Mouse (Mus musculus) effector memory CD4-positive, alpha-beta T cell, adult 5 months (primary cell): ENCODE results near the gene Cabp4. TPM values are rescaled to one million over a fixed set of nuclear protein-coding genes. Genes with fewer than 3 reads are reported as not detected.

ENCODE experiments used
- polyA plus RNA-seq: library from polyadenylated mRNA; unstranded; fragments of 100-300 nt; shearing (Covaris generic); gene quantifications from one replicate; pipeline ENCODE4 v1.2.1, GENCODE M21; 2017

The Cabp4 gene
- polyA plus RNA-seq, result not detected

GRCm38 (mm10) chr19:4143759-4144268, at the start of gene Cabp4:
TSS of gene Cabp4 (minus strand) at chr19:4144033.

GRCm38 (mm10) chr19:4191528-4192250, 47.9 kb upstream of the Cabp4 start, which contains the start of gene Ppp1ca:
TSS of gene Ppp1ca (plus strand) at chr19:4192065.

GRCm38 (mm10) chr19:4190831-4191334, 47.0 kb upstream of the Cabp4 start, which contains the start of gene Tbc1d10c:
TSS of gene Tbc1d10c (minus strand) at chr19:4191284.

GRCm38 (mm10) chr19:4175368-4175947, 31.6 kb upstream of the Cabp4 start, which contains the start of gene Carns1:
TSS of gene Carns1 (minus strand) at chr19:4175479.

GRCm38 (mm10) chr19:4162646-4163542, 19.1 kb upstream of the Cabp4 start, which contains the start of gene Rps6kb2:
TSS of gene Rps6kb2 (minus strand) at chr19:4163354.

GRCm38 (mm10) chr19:4153232-4153654, 9.4 kb upstream of the Cabp4 start, which contains the start of gene Ptprcap:
TSS of gene Ptprcap (plus strand) at chr19:4153604.

GRCm38 (mm10) chr19:4148491-4148806, 4.6 kb upstream of the Cabp4 start, which contains the start of gene Coro1b:
TSS of gene Coro1b (plus strand) at chr19:4148619.

GRCm38 (mm10) chr19:4139446-4139845, 4.4 kb downstream of the Cabp4 start, which contains the start of gene Gpr152:
TSS of gene Gpr152 (plus strand) at chr19:4139787.

GRCm38 (mm10) chr19:4125741-4126696, 17.8 kb downstream of the Cabp4 start, which contains the start of gene Aip:
TSS of gene Aip (minus strand) at chr19:4125858.

GRCm38 (mm10) chr19:4099837-4100717, 43.8 kb downstream of the Cabp4 start, which contains the start of gene Pitpnm1:
TSS of gene Pitpnm1 (plus strand) at chr19:4099998.

GRCm38 (mm10) chr19:4096642-4097440, 47.0 kb downstream of the Cabp4 start, which contains the start of gene Cdk2ap2:
TSS of gene Cdk2ap2 (plus strand) at chr19:4097182.

Other genes starting within 250 kb of the Cabp4 start
- gene Tcirg1, start 236.9 kb downstream of the Cabp4 start, polyA plus RNA-seq, result 67.3 TPM
- gene Ndufs8, start 231.3 kb downstream of the Cabp4 start, polyA plus RNA-seq, result 102 TPM
- not detected for gene Aldh3b1, start 214.2 kb downstream of the Cabp4 start, polyA plus RNA-seq
- gene Unc93b1, start 208.8 kb downstream of the Cabp4 start, polyA plus RNA-seq, result 29.4 TPM
- not detected for gene Aldh3b3, start 185.4 kb downstream of the Cabp4 start, polyA plus RNA-seq
- gene Aldh3b2, start 171.7 kb downstream of the Cabp4 start, polyA plus RNA-seq, result not detected
- gene Acy3, start 157.5 kb downstream of the Cabp4 start, polyA plus RNA-seq, result not detected
- gene Tbx10, start 151.3 kb downstream of the Cabp4 start, polyA plus RNA-seq, result not detected
- 10.5 TPM for gene Nudt8, start 143.5 kb downstream of the Cabp4 start, polyA plus RNA-seq
- gene Gm49405, start 143.4 kb downstream of the Cabp4 start, polyA plus RNA-seq, result 1.0 TPM
- 2.4 TPM for gene Doc2g, start 140.7 kb downstream of the Cabp4 start, polyA plus RNA-seq
- gene Ndufv1, start 131.2 kb downstream of the Cabp4 start, polyA plus RNA-seq, result 104 TPM
- gene Gstp1, start 106.0 kb downstream of the Cabp4 start, polyA plus RNA-seq, result 355 TPM
- 3.3 TPM for gene Gstp2, start 98.0 kb downstream of the Cabp4 start, polyA plus RNA-seq
- gene Gstp3, start 84.5 kb downstream of the Cabp4 start, polyA plus RNA-seq, result 56.1 TPM
- gene Cabp2, start 62.5 kb downstream of the Cabp4 start, polyA plus RNA-seq, result not detected
- gene Cdk2ap2, start 46.9 kb downstream of the Cabp4 start, polyA plus RNA-seq, result 441 TPM
- 253 TPM for gene Pitpnm1, start 44.0 kb downstream of the Cabp4 start, polyA plus RNA-seq
- 150 TPM for gene Aip, start 18.2 kb downstream of the Cabp4 start, polyA plus RNA-seq
- gene Gpr152, start 4.2 kb downstream of the Cabp4 start, polyA plus RNA-seq, result not detected
- gene Coro1b, start 4.6 kb upstream of the Cabp4 start, polyA plus RNA-seq, result 192 TPM
- gene Ptprcap, start 9.6 kb upstream of the Cabp4 start, polyA plus RNA-seq, result 341 TPM
- gene Rps6kb2, start 19.3 kb upstream of the Cabp4 start, polyA plus RNA-seq, result 46.8 TPM
- 15.2 TPM for gene Carns1, start 31.4 kb upstream of the Cabp4 start, polyA plus RNA-seq
- 376 TPM for gene Tbc1d10c, start 47.3 kb upstream of the Cabp4 start, polyA plus RNA-seq
- 688 TPM for gene Ppp1ca, start 48.0 kb upstream of the Cabp4 start, polyA plus RNA-seq
- 27.5 TPM for gene Rad9a, start 57.6 kb upstream of the Cabp4 start, polyA plus RNA-seq
- gene Clcf1, start 70.2 kb upstream of the Cabp4 start, polyA plus RNA-seq, result 36.7 TPM
- not detected for gene AC109138.7, start 70.3 kb upstream of the Cabp4 start, polyA plus RNA-seq
- gene Pold4, start 87.9 kb upstream of the Cabp4 start, polyA plus RNA-seq, result 62.7 TPM
- 0.67 TPM for gene Ssh3, start 125.1 kb upstream of the Cabp4 start, polyA plus RNA-seq
- gene Ankrd13d, start 139.1 kb upstream of the Cabp4 start, polyA plus RNA-seq, result 8.1 TPM
- 237 TPM for gene Grk2, start 162.2 kb upstream of the Cabp4 start, polyA plus RNA-seq